Mouse (Mus musculus) ZHBTc4 (cell line): ENCODE results near the gene 4930544D05Rik.

ENCODE experiments used
- DNase-seq: peaks from one replicate; pipeline ENCODE4 v3.0.0-alpha.2; 2011; ENCODE audit warnings: low read depth, low spot score

4930544D05Rik gene

GRCm38 (mm10) chr11:70655571-70656455 lies 40.2 kb downstream of the 4930544D05Rik start:
- DNase-seq = peak; percentile 80

GRCm38 (mm10) chr11:70656456-70656927 lies 40.8 kb downstream of the 4930544D05Rik start:
- no peak for DNase-seq

DNA sequence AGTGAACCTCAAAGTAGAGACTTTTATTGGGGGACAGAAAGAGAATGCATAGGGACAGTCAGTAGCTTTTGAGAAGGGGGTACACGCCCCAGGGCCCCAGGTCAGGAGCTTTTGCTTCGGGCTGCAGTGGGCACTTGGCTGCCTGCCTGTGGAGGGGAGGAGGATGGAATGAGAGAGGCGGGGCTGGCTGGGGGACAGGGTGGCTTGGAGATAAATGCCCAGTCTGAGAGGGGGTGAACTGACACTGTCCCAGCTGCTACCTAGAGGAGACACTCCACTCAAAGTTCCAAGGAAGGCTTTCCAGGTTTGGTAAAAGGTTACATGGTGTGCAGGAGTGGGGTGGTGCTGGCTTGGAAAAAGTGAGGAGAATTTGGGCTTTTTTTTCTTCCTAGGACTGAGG lies 41.3 kb downstream of the 4930544D05Rik start, which contains the start of gene Eno3:
Gene Eno3 (plus strand): TSS at position 239 of the 400 bp plus-strand sequence.
- no peak for DNase-seq

GRCm38 (mm10) chr11:70657573-70657972 lies 41.9 kb downstream of the 4930544D05Rik start:
- no peak for DNase-seq

- no peak for DNase-seq
These were observed 42.3 kb downstream of the 4930544D05Rik start for GRCm38 (mm10) chr11:70657991-70658390.

DNA sequence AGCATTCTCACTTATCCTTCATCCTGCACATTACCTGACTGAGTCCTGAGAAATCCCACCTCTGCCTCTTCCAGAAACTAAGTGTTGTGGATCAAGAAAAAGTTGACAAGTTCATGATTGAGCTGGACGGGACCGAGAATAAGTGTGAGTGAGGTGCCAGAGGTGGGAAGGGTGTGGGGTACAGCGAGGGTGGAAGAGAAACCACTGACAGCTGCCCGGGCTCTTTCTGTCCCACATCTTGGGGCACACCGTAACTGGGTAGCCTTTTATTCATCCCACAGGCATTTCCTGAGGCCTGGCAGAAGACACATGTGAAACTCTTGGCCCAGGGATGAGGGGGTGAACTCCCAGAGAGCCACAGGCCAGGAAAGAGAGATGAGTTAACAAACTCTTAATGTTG lies 42.9 kb downstream of the 4930544D05Rik start:
- DNase-seq = no peak

GRCm38 (mm10) chr11:70658942-70659341 lies 43.3 kb downstream of the 4930544D05Rik start:
- DNase-seq = peak; percentile 39

GRCm38 (mm10) chr11:70660571-70660970 lies 44.9 kb downstream of the 4930544D05Rik start:
- DNase-seq = no peak

DNA sequence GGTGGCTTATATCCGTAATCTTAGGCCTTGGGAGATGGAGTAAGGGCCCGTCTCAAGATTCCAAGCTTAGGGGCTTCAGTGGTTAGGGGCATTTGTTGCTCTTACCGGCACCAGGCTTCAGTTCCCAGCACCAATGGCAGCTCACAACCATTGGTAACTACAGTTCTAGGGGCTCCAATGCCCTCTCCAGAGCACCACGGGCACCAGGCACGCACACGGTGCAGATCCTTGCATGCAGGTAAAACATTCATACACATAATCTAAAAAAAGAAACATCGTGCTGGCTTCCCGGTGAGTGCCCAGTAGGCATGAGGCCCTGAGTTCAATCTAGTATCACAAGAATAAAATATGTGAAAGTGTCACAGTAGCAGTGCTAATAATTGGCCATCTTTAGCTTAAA lies 47.5 kb downstream of the 4930544D05Rik start:
- DNase-seq = no peak

DNA sequence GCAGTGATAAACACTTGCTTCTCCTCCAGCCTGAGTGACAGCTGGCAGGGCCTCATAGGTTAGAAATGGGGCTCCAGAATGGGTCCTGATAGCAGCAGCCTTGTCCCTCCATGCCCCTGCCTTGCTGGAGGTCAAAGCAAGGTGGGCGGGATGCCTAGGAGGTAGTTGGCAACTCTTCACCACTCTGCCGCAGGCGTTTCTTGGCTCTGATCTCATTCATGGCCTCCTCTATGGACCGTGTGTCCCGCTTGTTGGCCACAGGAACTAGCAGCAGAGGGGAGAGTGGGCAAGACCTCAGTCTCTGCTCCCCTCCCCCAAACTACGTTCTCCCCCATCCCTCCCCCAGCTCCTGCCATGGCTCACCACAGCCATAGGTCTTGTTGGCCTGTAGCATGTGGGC lies 48.3 kb downstream of the 4930544D05Rik start:
- no peak for DNase-seq

DNA sequence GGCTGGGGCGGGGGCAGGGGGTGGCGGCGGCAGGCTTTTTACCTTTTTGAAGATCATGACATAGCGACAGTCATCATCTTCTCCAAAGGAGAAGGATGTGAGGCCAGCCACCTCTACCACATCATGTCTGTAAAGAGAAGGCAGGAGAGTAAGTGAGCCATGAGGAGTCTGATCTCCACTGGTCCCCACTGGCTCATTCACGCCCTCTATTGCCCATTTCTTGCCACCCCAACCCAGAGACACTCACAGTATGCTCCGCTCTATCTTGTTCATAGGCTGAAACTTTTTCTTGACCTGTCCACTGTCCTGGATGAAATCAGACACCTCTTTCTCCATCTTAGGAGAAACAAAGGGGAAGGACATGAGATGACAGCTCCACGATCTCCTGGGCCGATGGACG lies 49.1 kb downstream of the 4930544D05Rik start:
- DNase-seq = no peak
